Mouse (Mus musculus) testis, postnatal 10 days (tissue): ENCODE measurements around the gene Ick.

Experiments
- DNase-seq: peaks from one replicate; pipeline ENCODE4 v3.0.0; 2021; ENCODE audit warnings: low spot score

Gene Ick

DNA sequence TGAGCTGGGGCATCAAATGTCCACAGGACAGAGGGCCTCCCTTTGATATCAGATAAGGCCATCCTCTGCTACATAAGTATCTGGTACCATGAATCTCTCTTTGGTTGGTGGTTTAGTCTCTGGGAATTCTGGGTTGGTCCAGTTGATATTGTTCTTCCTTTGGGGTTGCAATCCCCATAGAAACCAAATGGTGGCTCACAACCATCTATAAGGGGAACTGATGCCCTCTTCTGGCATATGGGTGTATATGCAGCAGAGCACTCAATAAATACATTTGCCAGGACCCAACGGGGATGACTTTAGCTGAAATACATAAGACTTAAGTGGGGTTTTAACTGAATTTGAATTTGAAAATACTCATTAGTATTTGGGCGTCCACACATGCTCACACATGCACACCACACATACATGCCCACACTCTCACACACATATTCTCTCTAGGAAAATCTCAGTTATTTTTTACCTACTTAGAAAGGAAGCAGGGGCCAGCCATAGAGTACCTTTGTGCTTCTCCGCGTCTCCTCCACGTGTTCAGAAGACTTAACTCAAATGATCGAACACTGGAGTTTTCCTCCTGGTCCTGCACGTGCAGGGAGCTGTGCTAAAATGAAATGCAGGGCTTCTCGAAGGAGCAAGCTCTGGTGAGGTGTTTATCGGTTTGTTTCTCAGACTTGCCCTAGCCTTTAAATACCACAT lies 85.1 kb downstream of the Ick start:
- peak; percentile 58 for DNase-seq

DNA sequence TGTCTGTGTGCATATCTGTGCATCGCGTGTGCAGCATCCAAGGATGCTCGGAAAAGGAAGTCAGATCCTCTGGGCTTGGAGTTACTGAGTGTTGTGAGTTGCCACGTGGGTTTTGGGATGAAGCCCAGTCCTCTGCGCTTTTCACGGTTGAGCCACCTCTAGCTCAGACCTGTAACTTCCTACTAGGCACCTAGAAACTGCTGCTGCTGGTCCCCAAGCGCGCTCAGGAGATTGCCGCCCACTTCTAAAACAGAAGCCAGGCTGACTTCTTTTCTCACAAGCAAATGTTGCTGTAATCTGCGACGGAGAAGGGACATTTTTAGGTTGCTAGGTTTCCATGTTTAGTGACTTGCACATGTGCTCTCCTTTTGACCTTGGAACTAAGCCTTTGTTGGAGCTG lies 86.0 kb downstream of the Ick start:
- peak; percentile 37 for DNase-seq

- DNase-seq = no peak
Observed at GRCm38 (mm10) chr9:78197801-78198200, 88.8 kb downstream of the Ick start.

DNA sequence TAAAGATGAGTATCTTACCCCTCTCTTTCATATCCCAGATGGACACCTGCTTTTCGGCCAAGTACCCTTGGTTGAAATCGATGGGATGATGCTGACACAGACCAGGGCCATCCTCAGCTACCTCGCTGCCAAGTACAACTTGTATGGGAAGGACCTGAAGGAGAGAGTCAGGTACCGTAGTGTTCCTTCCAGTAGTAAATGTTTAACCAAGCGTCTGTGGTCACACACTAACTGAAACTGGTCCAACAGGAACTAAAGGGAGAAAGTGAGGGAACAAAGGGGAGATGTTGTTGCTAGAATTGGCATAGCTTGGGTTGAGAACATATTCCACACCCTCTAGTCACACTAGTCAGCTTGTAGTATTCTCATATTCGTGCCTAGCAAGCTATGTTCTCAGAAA lies 95.2 kb downstream of the Ick start:
- no peak for DNase-seq

GRCm38 (mm10) chr9:78208956-78209355 lies 100.0 kb downstream of the Ick start:
- DNase-seq = no peak

GRCm38 (mm10) chr9:78210079-78210478 lies 101.1 kb downstream of the Ick start:
- no peak for DNase-seq

GRCm38 (mm10) chr9:78210821-78211220 lies 101.8 kb downstream of the Ick start:
- no peak for DNase-seq

- no peak for DNase-seq
Observed at GRCm38 (mm10) chr9:78211521-78211920, 102.5 kb downstream of the Ick start.

- peak; percentile 43 for DNase-seq
Observed at GRCm38 (mm10) chr9:78212341-78213049, 103.5 kb downstream of the Ick start.

- DNase-seq = no peak
Observed at GRCm38 (mm10) chr9:78217074-78217473, 108.1 kb downstream of the Ick start.
